Mouse (Mus musculus) cortical plate, adult 2 months (tissue): ENCODE measurements around the gene Plekha4.
A peak's percentile ranks its signal among the peaks of the same experiment; 100 is the strongest.

ENCODE experiments used
- CTCF ChIP-seq: fragments of 200-500 bp; IDR thresholded peaks from 2 replicates; pipeline ENCODE4 v1.5.1; 2011; ENCODE audit warnings: mild to moderate bottlenecking, control low read depth, low read length; ENCODE audit not compliant: insufficient read depth; ENCODE audit errors: extremely low read depth
- POLR2A ChIP-seq: fragments of 200-500 bp; IDR thresholded peaks from 2 replicates; pipeline ENCODE4 v1.6.1; 2011; ENCODE audit warnings: mild to moderate bottlenecking, low read length, control low read depth; ENCODE audit not compliant: insufficient read depth; ENCODE audit errors: extremely low read depth

DNA sequence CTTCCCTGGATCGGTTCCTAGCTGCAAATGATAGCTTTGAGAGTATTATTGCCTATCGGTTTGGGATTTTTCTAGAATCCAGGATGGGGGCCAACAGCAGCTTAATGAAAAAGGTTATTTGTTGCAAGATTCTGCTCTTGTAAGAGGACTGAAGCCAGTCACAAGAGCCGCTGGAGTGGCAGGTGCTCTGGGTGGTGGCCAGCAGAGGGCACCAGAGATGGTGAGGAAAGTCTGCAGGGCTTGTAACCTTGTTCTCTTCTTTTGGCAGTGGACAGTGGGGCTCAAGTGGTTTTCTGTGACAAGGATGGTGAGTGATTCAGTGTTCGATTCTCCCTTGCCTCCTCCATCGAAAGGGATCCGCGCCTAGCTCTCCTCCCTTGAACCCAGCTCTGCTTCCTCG, 29.7 kb downstream of the Plekha4 start:
- TF ChIP-seq POLR2A (no peak), CTCF (peak; percentile 74)
